Mouse (Mus musculus): ENCODE data around the gene Topors. TPM values are rescaled to one million over a fixed set of nuclear protein-coding genes. Genes with fewer than 3 reads are reported as not detected.
A peak's percentile ranks its signal among the peaks of the same experiment; 100 is the strongest.

Gene Topors
- total RNA-seq, 2 experiments from 2014 or later: 23.3 to 27.0 TPM

- DNase-seq: no peak
These were observed 15.9 kb downstream of the Topors start for GRCm38 (mm10) chr4:40253766-40254165.

- DNase-seq: no peak
These were observed 18.7 kb downstream of the Topors start for GRCm38 (mm10) chr4:40250984-40251383.

DNA sequence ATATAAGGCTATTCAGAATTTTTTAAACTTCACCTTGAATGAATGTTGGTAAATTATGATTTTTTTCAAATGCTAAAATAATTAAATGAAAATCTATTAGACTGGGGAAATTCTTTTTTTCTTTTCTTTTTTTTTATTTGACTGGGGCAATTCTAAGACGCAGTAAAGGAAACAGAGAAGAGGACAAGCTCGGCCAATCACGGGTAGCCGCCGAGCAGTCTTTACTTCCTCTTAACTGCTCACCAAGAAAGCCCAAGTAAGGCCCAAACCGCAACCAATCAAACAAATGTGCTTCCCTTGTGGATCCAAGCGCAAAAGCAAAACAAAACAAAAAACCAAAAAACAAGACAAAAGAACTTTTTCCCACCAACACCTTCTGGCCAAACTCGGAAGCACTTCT is 25.6 kb downstream of the Topors start:
- no peak for DNase-seq

DNA sequence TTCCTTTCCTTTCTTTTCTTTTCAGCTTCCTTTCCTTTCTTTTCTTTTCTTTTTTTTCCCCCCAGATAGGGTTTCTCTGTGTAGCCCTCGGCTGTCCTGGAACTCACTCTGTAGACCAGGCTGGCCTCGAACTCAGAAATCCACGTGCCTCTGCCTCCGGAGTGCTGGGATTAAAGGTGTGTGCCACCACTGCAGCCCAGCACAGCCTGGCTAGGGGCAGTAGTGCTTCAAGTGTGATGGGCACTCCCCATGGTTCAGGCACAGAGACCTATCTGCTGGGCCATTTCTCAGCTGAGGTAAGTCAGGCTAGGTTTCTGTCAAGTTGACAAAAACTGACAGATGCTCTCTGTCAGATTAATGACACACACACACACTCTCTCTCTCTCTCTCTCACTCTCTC is 26.6 kb downstream of the Topors start:
- DNase-seq: no peak

DNA sequence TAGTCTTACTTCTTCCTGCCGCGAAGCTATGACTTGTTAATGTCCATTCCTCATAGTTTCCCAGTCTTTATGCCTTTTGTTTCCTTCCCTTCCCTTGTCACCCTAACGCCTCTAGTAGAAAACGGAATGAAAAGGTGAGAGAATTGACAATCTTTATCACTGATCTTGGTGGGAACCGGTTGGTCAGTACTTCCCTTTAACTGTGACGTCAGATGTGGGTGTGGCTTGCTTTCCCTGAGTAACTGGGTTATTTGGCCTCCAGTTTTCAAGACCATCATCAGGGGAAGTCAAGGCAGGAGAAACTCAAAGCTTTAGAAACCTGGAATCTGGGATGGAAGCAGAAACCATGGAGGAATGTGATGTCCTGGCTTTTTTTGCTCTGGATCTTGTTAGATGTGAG is 27.7 kb downstream of the Topors start:
- DNase-seq: no peak

- DNase-seq: no peak
These were observed 29.3 kb downstream of the Topors start for GRCm38 (mm10) chr4:40240272-40240744.

DNA sequence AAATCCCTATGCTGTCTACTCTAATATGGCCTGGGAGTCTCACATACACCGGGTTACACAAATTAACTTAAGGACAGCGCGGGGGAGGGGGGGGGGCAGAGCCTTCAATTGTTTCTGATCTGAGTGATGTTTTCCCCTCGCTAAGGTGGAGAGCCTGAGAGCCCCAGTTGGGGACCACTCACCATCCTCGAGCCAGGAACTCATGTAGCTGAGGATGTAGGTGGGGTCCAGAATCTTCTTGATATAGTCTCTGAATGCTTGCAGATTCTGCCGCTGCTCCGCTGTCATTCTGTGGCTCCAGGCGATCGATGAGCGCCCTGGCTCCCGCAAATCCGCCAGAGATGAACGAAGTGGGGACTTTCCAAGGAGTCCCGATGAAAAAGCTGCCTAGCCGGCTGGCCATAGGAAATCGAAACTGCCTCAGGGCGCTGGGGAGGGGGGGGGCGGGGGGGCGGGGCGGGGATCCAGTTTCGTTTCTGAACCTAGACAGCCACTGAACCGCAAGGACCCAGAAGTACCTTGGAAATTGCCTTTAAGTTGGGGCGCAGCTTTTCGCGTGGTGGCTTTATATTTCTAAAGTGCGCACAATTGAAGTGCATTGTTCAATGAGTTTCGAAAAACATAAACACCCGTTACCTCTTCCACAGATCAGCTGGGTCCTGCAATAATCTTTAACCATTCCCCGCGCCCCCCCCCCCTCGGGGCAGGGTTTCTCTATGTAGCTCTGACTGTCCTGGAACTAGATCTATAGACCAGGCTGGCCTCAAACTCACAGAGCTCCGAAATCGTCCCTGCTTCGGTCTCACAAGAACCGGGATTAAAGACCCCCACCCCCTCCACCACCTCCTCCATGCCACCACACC is 30.0 kb downstream of the Topors start, which contains the start of gene Ddx58:
Gene Ddx58 (minus strand): TSS at position 420 of the 863 bp plus-strand sequence.
- DNase-seq: peak; percentile 55

DNA sequence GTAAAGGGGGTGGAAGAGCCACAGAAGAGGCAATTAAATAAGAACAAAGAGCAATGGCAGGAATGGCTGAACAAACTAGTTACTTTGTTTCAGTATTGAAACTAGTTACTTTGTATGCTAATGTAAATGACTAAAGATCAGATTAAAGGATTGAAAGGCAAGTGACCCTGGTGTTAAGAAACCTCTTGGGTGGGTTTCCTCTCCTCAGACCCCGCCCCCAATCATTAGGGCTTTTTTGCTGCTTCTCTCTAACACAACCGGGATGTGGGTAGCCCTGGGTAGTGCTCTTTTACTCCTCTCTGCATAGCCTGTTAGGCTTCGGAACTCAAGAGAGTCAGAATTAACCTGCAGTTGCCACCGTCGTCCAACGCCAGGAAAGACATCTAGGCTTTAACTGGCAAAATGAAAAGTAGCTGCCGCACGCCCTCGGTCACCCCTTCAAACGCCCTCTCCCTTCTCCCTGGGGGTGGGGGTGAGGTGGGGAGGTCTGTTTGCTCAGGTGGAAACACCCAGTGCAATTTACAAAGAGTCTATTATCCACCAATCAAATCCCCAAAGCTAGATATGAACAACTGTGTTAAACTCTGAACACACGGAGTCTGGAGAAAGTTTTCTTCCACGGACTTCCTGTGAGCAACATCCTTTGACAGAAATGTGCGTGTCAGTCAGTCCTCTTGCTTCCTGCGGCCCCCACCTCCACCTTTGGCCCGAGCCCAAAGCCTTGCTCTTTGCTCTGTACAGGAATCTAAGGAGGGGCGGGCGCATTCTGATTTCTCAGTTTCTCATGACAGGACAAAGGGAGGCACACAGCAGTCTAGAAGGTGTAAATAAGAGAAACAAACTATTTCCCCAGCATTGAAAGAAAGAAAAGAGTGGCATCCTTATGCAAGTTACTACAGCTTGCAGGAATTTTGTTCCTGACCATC is 30.9 kb downstream of the Topors start:
- DNase-seq: peak; percentile 83

- no peak for DNase-seq
These were observed 32.8 kb downstream of the Topors start for GRCm38 (mm10) chr4:40236829-40237228.

- DNase-seq: no peak
These were observed 35.4 kb downstream of the Topors start for GRCm38 (mm10) chr4:40234256-40234655.

DNA sequence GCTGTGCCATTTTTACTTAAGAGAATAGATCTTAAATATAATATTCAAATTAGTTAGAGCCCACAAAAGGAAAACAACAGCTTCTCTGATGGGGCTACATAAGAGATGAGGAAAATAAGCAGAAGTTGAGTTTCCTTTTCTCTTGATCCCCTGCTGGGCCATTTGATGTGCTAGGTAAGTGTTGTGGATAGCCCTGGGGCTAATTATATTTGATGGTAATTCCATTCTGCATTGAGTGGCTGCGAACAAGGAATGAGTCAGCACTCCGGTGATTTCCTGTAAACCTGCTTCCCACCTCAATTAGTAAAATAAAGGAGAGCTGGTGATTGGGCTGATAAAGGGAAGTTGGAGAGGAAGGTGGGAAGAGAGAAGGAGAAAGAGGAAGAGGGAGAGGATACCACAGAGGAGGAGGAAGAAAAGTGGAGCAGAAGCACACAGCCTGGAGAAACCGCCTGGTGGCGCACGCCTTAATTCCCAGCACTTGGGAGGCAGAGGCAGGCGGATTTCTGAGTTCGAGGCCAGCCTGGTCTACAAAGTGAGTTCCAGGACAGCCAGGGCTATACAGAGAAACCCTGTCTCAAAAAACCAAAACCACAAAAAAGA is 36.5 kb downstream of the Topors start:
- no peak for DNase-seq

DNA sequence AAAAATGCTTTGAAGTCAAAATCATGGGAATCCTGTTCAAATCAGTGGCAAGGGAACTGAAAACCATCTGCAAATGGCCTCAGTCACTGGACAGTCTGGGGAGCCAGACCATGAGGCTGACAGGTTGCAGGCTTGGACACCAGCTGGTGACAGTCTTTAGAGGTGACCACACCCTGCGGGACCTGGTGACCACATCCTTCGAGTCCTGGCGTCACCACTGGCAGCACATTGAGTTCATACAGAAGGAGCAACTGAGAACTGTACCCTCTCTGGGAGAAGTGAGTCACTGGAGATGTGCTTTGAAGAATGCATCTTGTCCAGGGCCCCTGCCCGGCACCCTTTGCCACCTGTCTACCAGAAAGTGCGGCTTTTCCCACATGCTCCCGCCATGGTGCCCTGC is 39.9 kb downstream of the Topors start:
- no peak for DNase-seq

DNA sequence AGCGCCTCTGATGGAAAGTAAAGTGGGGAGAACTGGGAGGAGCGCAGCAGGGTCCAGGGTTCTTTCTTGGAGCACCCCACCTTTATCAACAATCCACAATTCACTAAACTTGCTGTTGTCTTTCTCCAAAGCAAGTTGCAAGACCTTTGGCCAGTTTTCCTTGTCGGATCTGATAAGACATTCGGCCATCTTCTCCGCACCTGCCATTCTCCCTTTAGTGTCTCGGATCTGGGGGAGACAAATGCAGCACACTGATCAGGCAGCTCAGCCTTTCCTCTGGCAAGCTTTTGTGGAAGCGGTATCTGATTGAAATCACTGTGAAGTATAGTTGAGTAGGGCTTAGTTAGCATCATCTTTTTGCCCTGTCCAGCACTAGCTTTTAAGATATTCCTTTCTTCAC is 41.8 kb downstream of the Topors start:
- no peak for DNase-seq

DNA sequence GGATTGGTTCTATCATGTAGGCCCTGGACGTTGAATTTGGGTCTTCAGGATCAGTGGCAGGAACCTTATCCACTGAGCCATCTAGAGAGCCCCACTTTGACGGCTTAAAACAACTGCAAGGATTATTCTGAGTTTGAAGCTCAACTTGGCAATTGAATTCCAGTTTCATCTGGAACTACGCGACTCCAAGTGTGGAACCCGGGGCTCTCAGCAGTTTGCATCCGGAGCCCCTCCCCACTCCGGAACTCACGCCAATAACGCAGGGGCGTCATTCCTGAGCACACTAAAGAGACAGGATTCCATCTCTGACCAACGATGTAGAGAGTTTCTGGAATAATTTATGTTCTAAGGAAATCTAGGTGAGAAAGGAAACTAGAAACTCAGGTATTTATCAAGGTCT is 42.5 kb downstream of the Topors start:
- no peak for DNase-seq

GRCm38 (mm10) chr4:40226095-40226494 is 43.6 kb downstream of the Topors start:
- DNase-seq: no peak

DNA sequence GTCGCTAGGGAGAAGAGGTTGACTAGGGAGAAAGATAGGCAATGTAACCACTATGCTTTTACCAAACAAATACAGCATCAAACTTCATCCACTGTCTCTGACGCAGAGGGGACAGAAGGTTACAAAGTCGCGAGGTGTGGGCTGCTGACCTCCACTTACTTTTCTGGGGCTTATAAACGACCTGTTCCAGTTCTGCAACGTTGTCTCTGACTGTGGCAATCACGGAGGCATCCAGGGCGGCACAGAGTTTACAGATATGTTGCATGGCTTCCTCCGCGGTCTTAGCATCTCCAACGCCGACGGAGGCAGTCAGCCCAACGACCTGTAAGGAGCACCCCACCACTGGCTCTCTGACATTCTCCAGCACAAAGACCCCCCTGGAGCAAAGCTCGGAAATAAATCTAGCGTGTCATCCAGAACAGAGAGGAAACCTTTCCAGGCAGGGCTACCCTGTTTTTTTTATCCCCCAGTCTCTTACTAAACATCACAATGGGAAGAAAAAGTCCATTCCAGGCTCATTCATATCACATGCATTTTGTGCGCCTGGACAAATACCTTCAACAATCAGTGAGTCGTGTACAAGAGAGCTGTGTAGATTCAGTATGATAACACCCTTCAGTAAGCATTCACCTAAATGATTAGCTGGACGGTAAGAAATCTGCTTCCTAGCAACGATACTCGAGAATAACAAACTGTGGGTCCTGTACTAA is 47.6 kb downstream of the Topors start:
- no peak for DNase-seq

- DNase-seq: no peak
These were observed 48.5 kb downstream of the Topors start for GRCm38 (mm10) chr4:40221004-40221760.

DNA sequence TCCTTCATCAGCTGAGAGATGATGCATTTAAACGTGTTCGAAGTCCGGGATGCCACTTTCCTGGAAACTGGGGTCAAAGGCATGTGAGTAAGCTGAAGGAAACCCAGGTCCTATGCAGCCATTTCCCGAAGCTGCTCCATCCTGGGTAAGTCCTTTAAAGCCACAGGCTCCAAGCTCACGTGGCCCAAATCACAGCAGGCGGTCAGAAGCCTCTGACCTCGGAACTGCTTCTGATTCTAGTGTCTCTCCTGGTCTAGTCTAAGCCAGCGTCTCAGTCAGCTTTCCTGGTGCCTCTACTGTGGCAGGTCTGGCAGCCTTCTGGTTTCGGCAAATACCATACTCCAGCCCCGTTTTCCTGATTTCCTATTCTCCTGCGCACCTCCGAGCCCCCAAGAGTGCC is 49.2 kb downstream of the Topors start:
- no peak for DNase-seq

DNA sequence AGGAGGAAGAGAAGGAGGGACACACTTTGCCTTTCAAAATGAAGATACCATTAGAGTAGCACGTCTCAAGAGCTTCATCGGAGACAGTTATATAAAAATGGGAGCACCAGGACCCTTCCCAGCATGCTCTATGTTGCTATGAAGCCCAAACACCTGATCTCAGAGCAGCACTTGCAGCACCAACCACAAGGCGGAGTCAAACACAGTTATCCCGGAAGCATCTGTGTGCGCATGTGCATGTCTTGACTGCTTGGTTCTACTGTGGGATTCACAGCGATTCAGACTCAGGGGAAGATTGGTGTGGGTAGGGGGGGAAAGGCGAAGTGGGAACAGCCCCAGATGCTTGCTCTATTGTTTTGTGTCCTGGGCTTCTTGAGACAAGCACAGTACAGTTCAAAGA is 51.3 kb downstream of the Topors start:
- DNase-seq: peak; percentile 23

DNA sequence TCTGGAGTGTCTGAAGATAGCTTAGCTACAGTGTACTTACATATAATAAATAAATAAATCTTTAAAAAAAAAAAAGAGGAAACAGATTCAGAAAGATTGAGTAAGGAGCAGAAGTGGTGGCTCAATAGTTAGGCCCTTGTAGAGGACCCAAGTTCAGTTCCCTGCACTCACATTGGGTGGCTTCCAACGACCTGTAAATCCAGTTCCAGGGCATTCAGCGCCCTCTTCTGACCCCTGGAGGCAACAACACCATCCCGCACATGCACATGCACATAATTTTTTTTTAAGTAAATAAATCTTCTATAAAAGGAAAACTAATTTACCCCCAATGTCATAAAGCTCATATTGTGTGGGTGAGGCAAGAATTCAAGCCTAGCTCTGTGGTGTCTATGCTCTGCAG is 51.7 kb downstream of the Topors start:
- DNase-seq: no peak

DNA sequence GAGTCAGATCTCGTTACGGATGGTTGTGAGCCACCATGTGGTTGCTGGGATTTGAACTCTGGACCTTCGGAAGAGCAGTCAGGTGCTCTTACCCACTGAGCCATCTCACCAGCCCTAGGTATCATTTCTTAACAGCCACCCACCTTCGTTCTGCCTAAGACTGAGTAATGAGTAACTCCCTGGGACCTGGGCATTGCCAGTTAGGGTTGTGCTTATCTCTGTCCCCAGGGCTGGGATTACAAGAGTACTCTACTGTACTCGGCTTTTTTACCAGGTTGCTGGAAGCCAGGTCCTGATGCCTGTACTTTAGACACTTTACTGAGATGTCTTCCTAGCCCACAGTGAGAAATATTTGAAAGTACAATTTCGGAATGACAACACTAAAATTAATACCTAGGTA is 57.5 kb downstream of the Topors start:
- DNase-seq: no peak
